Mouse (Mus musculus): Measurements from ENCODE around the gene Atxn1.

Gene Atxn1

GRCm38 (mm10) chr13:45942337-45942736 is 22.5 kb downstream of the Atxn1 start:
- CTCF ChIA-PET: interaction anchor here (0.6 to 0.7 kb wide), 5 partner anchors 12 to 381 kb away, joined by 3 to 7 read pairs (median 4); no protein-coding TSS in a partner anchor
- POLR2A ChIA-PET: interaction anchor here in 1 of 4 experiments (0.6 kb wide), 1 partner anchor 1183 kb away, joined by 4 read pairs; no protein-coding TSS in a partner anchor

GRCm38 (mm10) chr13:45940714-45941113 is 24.1 kb downstream of the Atxn1 start:
- ChIA-PET POLR2A (interaction anchor here in 1 of 4 experiments (1.0 kb wide), 1 partner anchor 20 kb away, joined by 3 read pairs; no protein-coding TSS in a partner anchor), CTCF (interaction anchor here in 1 of 4 experiments (1.0 kb wide), 1 partner anchor 36 kb away, joined by 3 read pairs; no protein-coding TSS in a partner anchor)

- CTCF ChIA-PET: no interaction called here
- POLR2A ChIA-PET: no interaction called here
These were observed 25.2 kb downstream of the Atxn1 start for GRCm38 (mm10) chr13:45939561-45939960.

GRCm38 (mm10) chr13:45938083-45938482 is 26.7 kb downstream of the Atxn1 start:
- POLR2A ChIA-PET: interaction anchor here in 1 of 4 experiments (1.1 kb wide), 1 partner anchor 13 kb away, joined by 3 read pairs; no protein-coding TSS in a partner anchor

GRCm38 (mm10) chr13:45936765-45937164 is 28.0 kb downstream of the Atxn1 start:
- CTCF ChIA-PET: interaction anchor here in 1 of 4 experiments (1.1 kb wide), 1 partner anchor 225 kb away, joined by 3 read pairs; no protein-coding TSS in a partner anchor

More at GRCm38 (mm10) chr13:45938083-45938482, 26.7 kb downstream of the Atxn1 start:
- CTCF ChIA-PET: no interaction called here

GRCm38 (mm10) chr13:45935798-45936197 is 29.0 kb downstream of the Atxn1 start:
- ChIA-PET CTCF (interaction anchor here in 1 of 4 experiments (0.7 kb wide), 1 partner anchor 290 kb away, joined by 3 read pairs; no protein-coding TSS in a partner anchor), POLR2A (interaction anchor here in 2 of 4 experiments (1.6 to 1.9 kb wide), 2 partner anchors 11 kb away, joined by 3 to 6 read pairs; no protein-coding TSS in a partner anchor)

More at GRCm38 (mm10) chr13:45936765-45937164, 28.0 kb downstream of the Atxn1 start:
- POLR2A ChIA-PET: interaction anchor here in 2 of 4 experiments (0.7 to 1.9 kb wide), 3 partner anchors 12 to 113 kb away, joined by 3 to 6 read pairs (median 3); no protein-coding TSS in a partner anchor

- ChIA-PET POLR2A (interaction anchor here in 2 of 4 experiments (0.6 to 2.0 kb wide), 4 partner anchors 10 to 27 kb away, joined by 3 to 7 read pairs (median 3); no protein-coding TSS in a partner anchor), CTCF (no interaction called here)
These were observed 30.0 kb downstream of the Atxn1 start for GRCm38 (mm10) chr13:45934841-45935240.

- CTCF ChIA-PET: interaction anchor here in 1 of 4 experiments (0.6 to 1.2 kb wide), 2 partner anchors 16 to 340 kb away, joined by 3 to 4 read pairs; no protein-coding TSS in a partner anchor
These were observed 30.7 kb downstream of the Atxn1 start for GRCm38 (mm10) chr13:45934085-45934484.

GRCm38 (mm10) chr13:45932491-45932921 is 32.3 kb downstream of the Atxn1 start:
- ChIA-PET POLR2A (interaction anchor here in 2 of 4 experiments (0.6 to 1.2 kb wide), 4 partner anchors 15 to 358 kb away, joined by 3 to 4 read pairs (median 4); no protein-coding TSS in a partner anchor), CTCF (interaction anchor here in 3 of 4 experiments (0.6 to 1.6 kb wide), 3 partner anchors 8 to 237 kb away, joined by 3 to 7 read pairs (median 4); no protein-coding TSS in a partner anchor)

More at GRCm38 (mm10) chr13:45934085-45934484, 30.7 kb downstream of the Atxn1 start:
- POLR2A ChIA-PET: interaction anchor here in 2 of 4 experiments (0.8 to 2.0 kb wide), 3 partner anchors 9 to 33 kb away, joined by 4 to 7 read pairs (median 5); no protein-coding TSS in a partner anchor

- ChIA-PET POLR2A (interaction anchor here in 1 of 4 experiments (1.2 kb wide), 1 partner anchor 288 kb away, joined by 3 read pairs; no protein-coding TSS in a partner anchor), CTCF (interaction anchor here in 3 of 4 experiments (0.5 to 1.6 kb wide), 9 partner anchors 8 to 856 kb away, joined by 3 to 7 read pairs (median 3); no protein-coding TSS in a partner anchor)
These were observed 32.9 kb downstream of the Atxn1 start for GRCm38 (mm10) chr13:45931891-45932290.

- ChIA-PET CTCF (interaction anchor here (0.5 to 1.6 kb wide), 10 partner anchors 9 to 855 kb away, joined by 3 to 7 read pairs (median 4); no protein-coding TSS in a partner anchor), POLR2A (no interaction called here)
These were observed 33.6 kb downstream of the Atxn1 start for GRCm38 (mm10) chr13:45931215-45931614.

GRCm38 (mm10) chr13:45929744-45930143 is 35.1 kb downstream of the Atxn1 start:
- POLR2A ChIA-PET: interaction anchor here in 1 of 4 experiments (0.6 kb wide), 1 partner anchor 786 kb away, joined by 3 read pairs; no protein-coding TSS in a partner anchor
- CTCF ChIA-PET: no interaction called here

GRCm38 (mm10) chr13:45925294-45925693 is 39.5 kb downstream of the Atxn1 start:
- ChIA-PET POLR2A (interaction anchor here in 3 of 4 experiments (0.6 to 2.5 kb wide), 18 partner anchors 8 to 681 kb away, joined by 3 to 7 read pairs (median 3); partner anchors contain the start of gene Atxn1 (in 1 of the 3)), CTCF (interaction anchor here (0.5 to 1.6 kb wide), 6 partner anchors 41 to 873 kb away, joined by 3 to 8 read pairs (median 4); no protein-coding TSS in a partner anchor)

GRCm38 (mm10) chr13:45924555-45924954 is 40.3 kb downstream of the Atxn1 start:
- ChIA-PET CTCF (interaction anchor here (0.5 to 1.6 kb wide), 6 partner anchors 8 to 386 kb away, joined by 3 to 8 read pairs (median 4); no protein-coding TSS in a partner anchor), POLR2A (interaction anchor here in 3 of 4 experiments (0.6 to 2.5 kb wide), 21 partner anchors 9 to 680 kb away, joined by 3 to 7 read pairs (median 3); partner anchors contain the start of gene Atxn1 (in 1 of the 3))

- POLR2A ChIA-PET: no interaction called here
- CTCF ChIA-PET: interaction anchor here in 1 of 4 experiments (0.5 to 0.7 kb wide), 2 partner anchors 42 to 1184 kb away, joined by 5 to 8 read pairs; partner anchors contain the start of gene Atxn1
These were observed 41.7 kb downstream of the Atxn1 start for GRCm38 (mm10) chr13:45923086-45923485.

- ChIA-PET POLR2A (no interaction called here), CTCF (interaction anchor here in 2 of 4 experiments (0.5 to 0.7 kb wide), 3 partner anchors 42 to 1184 kb away, joined by 4 to 8 read pairs (median 5); partner anchors contain the start of gene Atxn1 (in 1 of the 2))
These were observed 42.3 kb downstream of the Atxn1 start for GRCm38 (mm10) chr13:45922467-45922866.

GRCm38 (mm10) chr13:45918956-45919711 is 45.7 kb downstream of the Atxn1 start:
- CTCF ChIA-PET: interaction anchor here in 1 of 4 experiments (0.7 kb wide), 1 partner anchor 803 kb away, joined by 3 read pairs; no protein-coding TSS in a partner anchor
- POLR2A ChIA-PET: no interaction called here

- ChIA-PET CTCF (interaction anchor here (0.6 to 1.5 kb wide), 6 partner anchors 14 to 335 kb away, joined by 3 to 5 read pairs (median 4); no protein-coding TSS in a partner anchor), POLR2A (interaction anchor here (0.6 to 1.4 kb wide), 6 partner anchors 9 to 109 kb away, joined by 3 to 9 read pairs (median 4); no protein-coding TSS in a partner anchor)
These were observed 46.8 kb downstream of the Atxn1 start for GRCm38 (mm10) chr13:45918006-45918380.

Measured in embryonic stem cell, embryonic (primary cell).